Mouse (Mus musculus): ENCODE data around the gene Pim2. TPM values are rescaled to one million over a fixed set of nuclear protein-coding genes. Genes with fewer than 3 reads are reported as not detected.

Gene Pim2
- 6.1 and 6.4 TPM in 2 replicates for polyA plus RNA-seq (2015; fragmentation: Nextera tagmentation; extraction: Ambion mirVana)

DNA sequence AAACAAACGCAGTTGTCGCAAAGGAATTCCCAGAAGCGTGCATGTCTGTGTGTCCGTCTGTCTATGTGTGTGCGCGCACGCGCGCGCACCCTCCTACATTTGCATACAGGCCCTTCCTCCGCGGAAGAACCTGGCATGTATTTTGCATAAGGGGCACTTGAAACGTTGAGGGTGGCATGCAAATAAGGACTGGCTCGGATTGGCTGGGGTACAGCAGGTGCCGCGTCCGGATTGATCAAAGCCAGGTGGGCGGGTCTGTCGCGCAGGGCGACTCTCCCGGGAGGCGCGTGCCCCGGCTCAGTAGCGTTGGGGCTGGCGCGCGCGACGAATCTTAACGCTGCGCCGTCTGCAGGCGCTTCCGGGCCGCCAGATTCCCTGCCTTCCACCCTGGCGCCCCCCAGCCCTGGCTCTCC, at the start of gene Pim2:
Pim2 (plus strand) TSS at position 256 of the 413 bp plus-strand sequence.
- 8% methylated on average over 37 of the region's 38 CpGs for WGBS
- Histone ChIP-seq H3K9me3 (replicated peaks; ENCODE audit: control insufficient read depth, low read length) (no peaks in the 10 kb centered on the region), H3K4me2 (ENCODE audit: low read depth, low read length) (peak within 1 kb of the TSS; percentile 78), H3K4me1 (ENCODE audit: control insufficient read depth, insufficient read depth, low read length) (peaks cover 8% of the 10 kb centered on the region), H3K27me3 (ENCODE audit: control insufficient read depth, insufficient read depth, low read length) (no peaks in the 10 kb centered on the region), H3K36me3 (ENCODE audit: control insufficient read depth, insufficient read depth) (peaks cover 5% of the 10 kb centered on the region; the same call in 1 of the 2 replicates), H3K27ac (ENCODE audit: low read length) (no peak within 1 kb of the TSS), H3K4me3 (ENCODE audit: low read length) (peak within 1 kb of the TSS; percentile 57), H3K9ac (ENCODE audit: low read length) (peak within 1 kb of the TSS; percentile 68)
- ATAC-seq (replicated peaks; ENCODE audit: extremely low read depth, insufficient read depth, low FRiP score) = peak; percentile 90

DNA sequence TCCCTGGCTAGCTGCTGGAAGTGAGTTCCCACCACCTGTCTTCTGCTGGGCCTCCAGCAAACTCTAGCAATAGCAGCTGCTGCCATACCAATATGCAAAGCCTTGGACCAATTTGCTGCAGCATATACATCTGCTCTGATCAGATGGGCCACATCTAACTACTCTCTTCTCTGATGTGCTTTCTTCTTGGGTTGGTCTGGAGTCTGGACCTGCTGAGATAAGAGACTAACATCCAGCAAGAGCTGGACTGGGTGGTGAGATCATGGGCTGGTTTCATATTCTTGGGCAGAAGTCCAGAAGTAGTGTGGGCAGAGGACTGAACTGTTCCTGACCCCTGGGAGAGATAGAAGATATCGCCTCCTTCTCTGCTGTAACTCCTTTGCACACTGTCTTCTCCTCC, 40.9 kb upstream of the Pim2 start:
- H3K4me3 ChIP-seq (ENCODE audit: low read length) = no peak overlapping the region
- no peak overlapping the region for H3K27ac ChIP-seq (ENCODE audit: low read length)
- no peak for ATAC-seq (replicated peaks; ENCODE audit: extremely low read depth, insufficient read depth, low FRiP score)
- H3K9ac ChIP-seq (ENCODE audit: low read length) = no peak overlapping the region
- no peaks in the 10 kb centered on the region for H3K4me1 ChIP-seq (ENCODE audit: control insufficient read depth, insufficient read depth, low read length)
- no peak overlapping the region for H3K4me2 ChIP-seq (ENCODE audit: low read depth, low read length)
- WGBS = 50% methylated on average over 1 of the region's 1 CpGs
- no peaks in the 10 kb centered on the region for H3K9me3 ChIP-seq (replicated peaks; ENCODE audit: control insufficient read depth, low read length)
- H3K36me3 ChIP-seq (ENCODE audit: control insufficient read depth, insufficient read depth) = no peaks in the 10 kb centered on the region
- H3K27me3 ChIP-seq (ENCODE audit: control insufficient read depth, insufficient read depth, low read length) = no peaks in the 10 kb centered on the region

- Histone ChIP-seq H3K27ac (ENCODE audit: low read length) (peak overlapping the region; percentile 87), H3K9ac (ENCODE audit: low read length) (peak overlapping the region; percentile 55), H3K36me3 (ENCODE audit: control insufficient read depth, insufficient read depth) (no peaks in the 10 kb centered on the region), H3K4me2 (ENCODE audit: low read depth, low read length) (peak overlapping the region; percentile 63), H3K27me3 (ENCODE audit: control insufficient read depth, insufficient read depth, low read length) (no peaks in the 10 kb centered on the region), H3K4me1 (ENCODE audit: control insufficient read depth, insufficient read depth, low read length) (peaks cover 11% of the 10 kb centered on the region), H3K9me3 (replicated peaks; ENCODE audit: control insufficient read depth, low read length) (no peaks in the 10 kb centered on the region), H3K4me3 (ENCODE audit: low read length) (peak overlapping the region; percentile 79)
- no peak for ATAC-seq (replicated peaks; ENCODE audit: extremely low read depth, insufficient read depth, low FRiP score)
- WGBS = 20% methylated on average over 7 of the region's 7 CpGs
These were observed 37.3 kb upstream of the Pim2 start for GRCm38 (mm10) chrX:7840842-7841162.

DNA sequence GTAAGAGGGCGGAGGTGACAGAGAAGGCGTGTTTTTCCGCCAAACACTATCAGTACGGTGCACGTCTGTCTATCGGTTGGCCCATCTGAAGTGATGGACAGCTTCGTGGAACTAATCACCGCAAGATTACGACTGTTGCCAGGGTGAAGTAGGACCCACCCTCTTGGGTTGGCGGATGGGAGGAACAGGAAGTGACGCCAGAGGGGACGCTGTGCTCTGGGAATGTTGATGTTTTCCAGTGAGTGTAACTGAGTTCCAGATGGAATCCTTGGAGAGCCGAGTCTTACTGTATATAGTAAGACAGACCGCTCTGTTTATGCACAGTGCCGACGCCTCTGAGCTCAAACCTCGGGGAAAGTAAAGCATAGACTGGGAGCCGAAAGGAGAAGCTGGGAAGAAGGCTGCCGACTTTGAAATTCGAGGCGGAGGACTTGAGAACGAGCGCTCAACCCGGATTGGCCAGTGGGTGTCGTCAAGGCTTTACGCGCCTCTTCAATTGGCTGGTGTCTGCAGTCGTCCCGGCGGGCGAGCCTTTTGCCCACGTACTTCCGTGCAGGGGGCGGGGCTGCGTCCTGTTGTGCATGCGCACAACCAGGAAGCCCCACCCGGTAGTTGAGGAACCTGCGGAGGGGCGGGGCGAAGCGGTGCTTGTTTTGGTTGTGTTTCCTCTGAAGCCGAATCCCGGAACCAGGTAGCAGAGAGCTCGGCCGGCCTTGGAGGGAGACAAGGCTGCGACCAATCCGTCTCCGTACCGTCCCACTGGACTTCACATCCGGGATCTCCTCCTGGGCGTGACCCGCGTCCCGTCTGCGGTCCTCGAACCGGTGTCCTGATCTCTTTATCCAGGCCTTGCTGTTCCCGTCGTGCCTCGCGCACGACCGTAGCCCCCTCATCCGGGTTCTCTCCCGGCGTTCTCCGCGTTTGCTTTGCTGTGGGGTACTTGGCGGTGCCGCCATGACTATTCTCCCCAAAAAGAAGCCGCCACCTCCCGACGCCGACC, 36.6 kb upstream of the Pim2 start, which contains the start of gene Otud5:
Otud5 (plus strand) TSS at position 202 of the 1,000 bp plus-strand sequence.
- H3K4me2 ChIP-seq (ENCODE audit: low read depth, low read length) = peak within 1 kb of the TSS; percentile 74
- H3K4me1 ChIP-seq (ENCODE audit: control insufficient read depth, insufficient read depth, low read length) = peaks cover 11% of the 10 kb centered on the region
- H3K27me3 ChIP-seq (ENCODE audit: control insufficient read depth, insufficient read depth, low read length) = no peaks in the 10 kb centered on the region
- ATAC-seq (replicated peaks; ENCODE audit: extremely low read depth, insufficient read depth, low FRiP score) = peak; percentile 96
- H3K27ac ChIP-seq (ENCODE audit: low read length) = peak within 1 kb of the TSS; percentile 96
- 7% methylated on average over 72 of the region's 74 CpGs for WGBS
- peak within 1 kb of the TSS; percentile 79 for H3K4me3 ChIP-seq (ENCODE audit: low read length)
- peak within 1 kb of the TSS; percentile 85 for H3K9ac ChIP-seq (ENCODE audit: low read length)
- no peaks in the 10 kb centered on the region for H3K36me3 ChIP-seq (ENCODE audit: control insufficient read depth, insufficient read depth)
- no peaks in the 10 kb centered on the region for H3K9me3 ChIP-seq (replicated peaks; ENCODE audit: control insufficient read depth, low read length)

DNA sequence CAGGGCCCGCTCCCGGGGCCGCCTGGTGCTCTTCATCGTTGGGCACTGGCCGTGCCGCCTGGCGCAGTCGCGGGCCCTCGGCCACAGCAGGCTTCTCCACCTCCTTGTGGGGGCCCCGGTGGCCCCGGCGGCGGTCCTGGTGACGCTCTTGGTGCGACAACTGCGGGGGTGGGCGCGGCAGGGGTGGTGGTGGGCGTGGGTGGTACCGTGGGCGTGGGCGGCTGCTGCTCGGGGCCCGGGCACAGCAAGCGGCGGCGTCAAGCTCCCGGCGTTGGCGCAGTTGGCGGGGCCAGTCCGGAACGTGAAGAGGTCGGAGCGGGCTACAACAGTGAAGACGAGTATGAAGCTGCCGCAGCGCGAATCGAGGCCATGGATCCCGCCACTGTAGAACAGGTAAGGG, 35.7 kb upstream of the Pim2 start:
- Histone ChIP-seq H3K27ac (ENCODE audit: low read length) (peak overlapping the region; percentile 96), H3K4me3 (ENCODE audit: low read length) (peak overlapping the region; percentile 79), H3K9ac (ENCODE audit: low read length) (peak overlapping the region; percentile 85), H3K4me1 (ENCODE audit: control insufficient read depth, insufficient read depth, low read length) (peaks cover 11% of the 10 kb centered on the region), H3K4me2 (ENCODE audit: low read depth, low read length) (peak overlapping the region; percentile 74), H3K9me3 (replicated peaks; ENCODE audit: control insufficient read depth, low read length) (no peaks in the 10 kb centered on the region), H3K36me3 (ENCODE audit: control insufficient read depth, insufficient read depth) (no peaks in the 10 kb centered on the region), H3K27me3 (ENCODE audit: control insufficient read depth, insufficient read depth, low read length) (no peaks in the 10 kb centered on the region)
- no peak for ATAC-seq (replicated peaks; ENCODE audit: extremely low read depth, insufficient read depth, low FRiP score)
- WGBS = 9% methylated on average over 33 of the region's 42 CpGs

GRCm38 (mm10) chrX:7847845-7848244, 30.2 kb upstream of the Pim2 start:
- 79% methylated on average over 2 of the region's 2 CpGs for WGBS

GRCm38 (mm10) chrX:7854578-7854977, 23.5 kb upstream of the Pim2 start:
- ATAC-seq (replicated peaks; ENCODE audit: extremely low read depth, insufficient read depth, low FRiP score) = no peak
- Histone ChIP-seq H3K36me3 (ENCODE audit: control insufficient read depth, insufficient read depth) (peaks cover 4% of the 10 kb centered on the region), H3K27me3 (ENCODE audit: control insufficient read depth, insufficient read depth, low read length) (no peaks in the 10 kb centered on the region), H3K4me3 (ENCODE audit: low read length) (no peak overlapping the region), H3K4me2 (ENCODE audit: low read depth, low read length) (no peak overlapping the region), H3K4me1 (ENCODE audit: control insufficient read depth, insufficient read depth, low read length) (no peaks in the 10 kb centered on the region), H3K9ac (ENCODE audit: low read length) (no peak overlapping the region), H3K27ac (ENCODE audit: low read length) (no peak overlapping the region), H3K9me3 (replicated peaks; ENCODE audit: control insufficient read depth, low read length) (no peaks in the 10 kb centered on the region)
- 33% methylated on average over 2 of the region's 2 CpGs for WGBS

More at GRCm38 (mm10) chrX:7847845-7848244, 30.2 kb upstream of the Pim2 start:
- H3K9ac ChIP-seq (ENCODE audit: low read length) = no peak overlapping the region
- H3K9me3 ChIP-seq (replicated peaks; ENCODE audit: control insufficient read depth, low read length) = no peaks in the 10 kb centered on the region
- H3K4me1 ChIP-seq (ENCODE audit: control insufficient read depth, insufficient read depth, low read length) = peaks cover 11% of the 10 kb centered on the region
- H3K27ac ChIP-seq (ENCODE audit: low read length) = no peak overlapping the region
- H3K4me3 ChIP-seq (ENCODE audit: low read length) = no peak overlapping the region
- H3K4me2 ChIP-seq (ENCODE audit: low read depth, low read length) = no peak overlapping the region
- no peak for ATAC-seq (replicated peaks; ENCODE audit: extremely low read depth, insufficient read depth, low FRiP score)
- no peaks in the 10 kb centered on the region for H3K27me3 ChIP-seq (ENCODE audit: control insufficient read depth, insufficient read depth, low read length)
- H3K36me3 ChIP-seq (ENCODE audit: control insufficient read depth, insufficient read depth) = peaks cover 4% of the 10 kb centered on the region

GRCm38 (mm10) chrX:7859191-7859753, 18.8 kb upstream of the Pim2 start:
- 76% methylated on average over 3 of the region's 3 CpGs for WGBS
- no peak overlapping the region for H3K4me3 ChIP-seq (ENCODE audit: low read length)
- no peak overlapping the region for H3K27ac ChIP-seq (ENCODE audit: low read length)
- H3K4me1 ChIP-seq (ENCODE audit: control insufficient read depth, insufficient read depth, low read length) = no peaks in the 10 kb centered on the region
- no peak overlapping the region for H3K9ac ChIP-seq (ENCODE audit: low read length)
- ATAC-seq (replicated peaks; ENCODE audit: extremely low read depth, insufficient read depth, low FRiP score) = no peak
- H3K36me3 ChIP-seq (ENCODE audit: control insufficient read depth, insufficient read depth) = no peaks in the 10 kb centered on the region
- H3K4me2 ChIP-seq (ENCODE audit: low read depth, low read length) = no peak overlapping the region
- no peaks in the 10 kb centered on the region for H3K27me3 ChIP-seq (ENCODE audit: control insufficient read depth, insufficient read depth, low read length)
- H3K9me3 ChIP-seq (replicated peaks; ENCODE audit: control insufficient read depth, low read length) = no peaks in the 10 kb centered on the region

DNA sequence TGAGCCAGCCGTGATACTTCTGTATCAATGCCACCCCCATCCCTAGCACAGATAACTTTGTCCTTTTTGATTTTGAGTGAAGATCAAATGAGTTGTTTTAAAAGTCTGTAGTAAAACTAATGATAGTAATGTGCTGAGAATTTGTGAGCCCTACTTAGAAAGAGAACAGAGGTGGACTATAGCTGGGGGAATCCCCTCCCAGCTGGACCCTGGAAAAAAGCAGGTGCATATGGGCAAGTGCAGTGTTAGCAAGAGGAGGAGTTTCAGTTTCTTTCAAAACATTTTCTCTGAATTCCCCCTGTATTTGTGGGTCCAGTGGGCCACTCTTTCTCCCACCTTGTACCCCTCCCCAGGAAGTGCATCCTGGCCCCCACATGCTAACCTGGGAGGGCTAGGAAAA, 14.9 kb upstream of the Pim2 start:
- 82% methylated on average over 1 of the region's 1 CpGs for WGBS
- ATAC-seq (replicated peaks; ENCODE audit: extremely low read depth, insufficient read depth, low FRiP score) = no peak
- H3K4me1 ChIP-seq (ENCODE audit: control insufficient read depth, insufficient read depth, low read length) = no peaks in the 10 kb centered on the region
- H3K27ac ChIP-seq (ENCODE audit: low read length) = no peak overlapping the region
- H3K27me3 ChIP-seq (ENCODE audit: control insufficient read depth, insufficient read depth, low read length) = no peaks in the 10 kb centered on the region
- H3K4me3 ChIP-seq (ENCODE audit: low read length) = no peak overlapping the region
- no peak overlapping the region for H3K4me2 ChIP-seq (ENCODE audit: low read depth, low read length)
- peaks cover 3% of the 10 kb centered on the region for H3K36me3 ChIP-seq (ENCODE audit: control insufficient read depth, insufficient read depth)
- H3K9me3 ChIP-seq (replicated peaks; ENCODE audit: control insufficient read depth, low read length) = no peaks in the 10 kb centered on the region
- no peak overlapping the region for H3K9ac ChIP-seq (ENCODE audit: low read length)

Data from heart, embryonic 16.5 days (tissue).